Mouse (Mus musculus): ENCODE data around the gene Itsn1. TPM values are rescaled to one million over a fixed set of nuclear protein-coding genes. Genes with fewer than 3 reads are reported as not detected.

Gene Itsn1
- total and polyA plus RNA-seq, 2 experiments from 2014 or later: 11.9 to 64.7 TPM

GRCm38 (mm10) chr16:91753611-91754010, 24.5 kb downstream of the Itsn1 start:
- no peak overlapping the region for H3K27ac ChIP-seq (ENCODE audit: low read depth)
- no peak overlapping the region for H3K9ac ChIP-seq (replicated peaks; ENCODE audit: low read depth, low read length)
- H3K4me1 ChIP-seq (ENCODE audit: control insufficient read depth, insufficient read depth): peaks cover 6% of the 10 kb centered on the region
- H3K36me3 ChIP-seq (replicated peaks; ENCODE audit: control insufficient read depth, insufficient read depth, low read length): no peaks in the 10 kb centered on the region
- H3K27me3 ChIP-seq (ENCODE audit: control insufficient read depth, insufficient read depth, low read length): no peaks in the 10 kb centered on the region
- no peaks in the 10 kb centered on the region for H3K9me3 ChIP-seq (replicated peaks; ENCODE audit: control insufficient read depth, low read length)
- WGBS: 72% methylated on average over 4 of the region's 4 CpGs
- H3K4me2 ChIP-seq (ENCODE audit: low read depth, low read length): no peak overlapping the region
- H3K4me3 ChIP-seq (ENCODE audit: low read depth, low read length): no peak overlapping the region
- DNase-seq (ENCODE audit: low spot score) (no peak), ATAC-seq (ENCODE audit: insufficient read depth, low read depth) (no peak)
- no peak for TF ChIP-seq EP300 (IDR thresholded peaks at IDR 0.05; ENCODE audit: low read depth)
- TF ChIP-seq CTCF (IDR thresholded peaks at IDR 0.05; ENCODE audit: low read depth): no peak

GRCm38 (mm10) chr16:91754957-91755356, 25.9 kb downstream of the Itsn1 start:
- Histone ChIP-seq H3K27me3 (ENCODE audit: control insufficient read depth, insufficient read depth, low read length) (no peaks in the 10 kb centered on the region), H3K27ac (ENCODE audit: low read depth) (no peak overlapping the region), H3K4me3 (ENCODE audit: low read depth, low read length) (no peak overlapping the region), H3K9me3 (replicated peaks; ENCODE audit: control insufficient read depth, low read length) (no peaks in the 10 kb centered on the region), H3K36me3 (replicated peaks; ENCODE audit: control insufficient read depth, insufficient read depth, low read length) (no peaks in the 10 kb centered on the region), H3K4me1 (ENCODE audit: control insufficient read depth, insufficient read depth) (peaks cover 6% of the 10 kb centered on the region), H3K4me2 (ENCODE audit: low read depth, low read length) (no peak overlapping the region), H3K9ac (replicated peaks; ENCODE audit: low read depth, low read length) (no peak overlapping the region)
- no peak for ATAC-seq (ENCODE audit: insufficient read depth, low read depth)
- no peak for DNase-seq (ENCODE audit: low spot score)
- WGBS: 77% methylated on average over 6 of the region's 6 CpGs
- TF ChIP-seq CTCF (IDR thresholded peaks at IDR 0.05; ENCODE audit: low read depth): no peak
- TF ChIP-seq EP300 (IDR thresholded peaks at IDR 0.05; ENCODE audit: low read depth): no peak

GRCm38 (mm10) chr16:91761202-91761601, 32.1 kb downstream of the Itsn1 start:
- no peaks in the 10 kb centered on the region for H3K36me3 ChIP-seq (replicated peaks; ENCODE audit: control insufficient read depth, insufficient read depth, low read length)
- no peak for ATAC-seq (ENCODE audit: insufficient read depth, low read depth)
- TF ChIP-seq EP300 (IDR thresholded peaks at IDR 0.05; ENCODE audit: low read depth) (no peak), CTCF (IDR thresholded peaks at IDR 0.05; ENCODE audit: low read depth) (no peak)
- 80% methylated on average over 9 of the region's 9 CpGs for WGBS
- no peaks in the 10 kb centered on the region for H3K27me3 ChIP-seq (ENCODE audit: control insufficient read depth, insufficient read depth, low read length)
- H3K4me2 ChIP-seq (ENCODE audit: low read depth, low read length): no peak overlapping the region
- H3K9ac ChIP-seq (replicated peaks; ENCODE audit: low read depth, low read length): no peak overlapping the region
- no peak for DNase-seq (ENCODE audit: low spot score)
- no peak overlapping the region for H3K27ac ChIP-seq (ENCODE audit: low read depth)
- H3K4me1 ChIP-seq (ENCODE audit: control insufficient read depth, insufficient read depth): peaks cover 27% of the 10 kb centered on the region
- H3K4me3 ChIP-seq (ENCODE audit: low read depth, low read length): no peak overlapping the region
- H3K9me3 ChIP-seq (replicated peaks; ENCODE audit: control insufficient read depth, low read length): no peaks in the 10 kb centered on the region

- 36% methylated on average over 3 of the region's 3 CpGs for WGBS
- Histone ChIP-seq H3K36me3 (replicated peaks; ENCODE audit: control insufficient read depth, insufficient read depth, low read length) (no peaks in the 10 kb centered on the region), H3K4me3 (ENCODE audit: low read depth, low read length) (no peak overlapping the region), H3K27ac (ENCODE audit: low read depth) (no peak overlapping the region), H3K4me1 (ENCODE audit: control insufficient read depth, insufficient read depth) (peaks cover 27% of the 10 kb centered on the region), H3K9me3 (replicated peaks; ENCODE audit: control insufficient read depth, low read length) (no peaks in the 10 kb centered on the region), H3K27me3 (ENCODE audit: control insufficient read depth, insufficient read depth, low read length) (no peaks in the 10 kb centered on the region), H3K4me2 (ENCODE audit: low read depth, low read length) (no peak overlapping the region), H3K9ac (replicated peaks; ENCODE audit: low read depth, low read length) (no peak overlapping the region)
- ATAC-seq (ENCODE audit: insufficient read depth, low read depth): no peak
- TF ChIP-seq CTCF (IDR thresholded peaks at IDR 0.05; ENCODE audit: low read depth) (no peak), EP300 (IDR thresholded peaks at IDR 0.05; ENCODE audit: low read depth) (no peak)
- DNase-seq (ENCODE audit: low spot score): no peak
Observed at GRCm38 (mm10) chr16:91761761-91762160, 32.7 kb downstream of the Itsn1 start.

GRCm38 (mm10) chr16:91762476-91762875, 33.4 kb downstream of the Itsn1 start:
- ATAC-seq (ENCODE audit: insufficient read depth, low read depth) (no peak), DNase-seq (ENCODE audit: low spot score) (no peak)
- Histone ChIP-seq H3K36me3 (replicated peaks; ENCODE audit: control insufficient read depth, insufficient read depth, low read length) (no peaks in the 10 kb centered on the region), H3K9ac (replicated peaks; ENCODE audit: low read depth, low read length) (no peak overlapping the region), H3K4me2 (ENCODE audit: low read depth, low read length) (no peak overlapping the region), H3K4me1 (ENCODE audit: control insufficient read depth, insufficient read depth) (peaks cover 27% of the 10 kb centered on the region), H3K4me3 (ENCODE audit: low read depth, low read length) (no peak overlapping the region), H3K27ac (ENCODE audit: low read depth) (no peak overlapping the region), H3K9me3 (replicated peaks; ENCODE audit: control insufficient read depth, low read length) (no peaks in the 10 kb centered on the region), H3K27me3 (ENCODE audit: control insufficient read depth, insufficient read depth, low read length) (no peaks in the 10 kb centered on the region)
- TF ChIP-seq CTCF (IDR thresholded peaks at IDR 0.05; ENCODE audit: low read depth): no peak
- 55% methylated on average over 7 of the region's 7 CpGs for WGBS

- Histone ChIP-seq H3K27me3 (ENCODE audit: control insufficient read depth, insufficient read depth, low read length) (no peaks in the 10 kb centered on the region), H3K27ac (ENCODE audit: low read depth) (no peak overlapping the region), H3K9ac (replicated peaks; ENCODE audit: low read depth, low read length) (no peak overlapping the region), H3K36me3 (replicated peaks; ENCODE audit: control insufficient read depth, insufficient read depth, low read length) (no peaks in the 10 kb centered on the region), H3K4me3 (ENCODE audit: low read depth, low read length) (no peak overlapping the region), H3K4me1 (ENCODE audit: control insufficient read depth, insufficient read depth) (peaks cover 29% of the 10 kb centered on the region), H3K9me3 (replicated peaks; ENCODE audit: control insufficient read depth, low read length) (no peaks in the 10 kb centered on the region), H3K4me2 (ENCODE audit: low read depth, low read length) (no peak overlapping the region)
- TF ChIP-seq EP300 (IDR thresholded peaks at IDR 0.05; ENCODE audit: low read depth): no peak
- no peak for TF ChIP-seq CTCF (IDR thresholded peaks at IDR 0.05; ENCODE audit: low read depth)
- DNase-seq (ENCODE audit: low spot score) (no peak), ATAC-seq (ENCODE audit: insufficient read depth, low read depth) (no peak)
- 59% methylated on average over 6 of the region's 6 CpGs for WGBS
Observed at GRCm38 (mm10) chr16:91763975-91764374, 34.9 kb downstream of the Itsn1 start.

All from heart, postnatal 0 days (tissue).